Mouse (Mus musculus): ENCODE results near the gene Bcl2. TPM values are rescaled to one million over a fixed set of nuclear protein-coding genes. Genes with fewer than 3 reads are reported as not detected.
A peak's percentile ranks its signal among the peaks of the same experiment; 100 is the strongest.

Bcl2 gene
- total and polyA plus RNA-seq, 3 experiments: 4.5 to 13.6 (median 8.7) TPM

DNA sequence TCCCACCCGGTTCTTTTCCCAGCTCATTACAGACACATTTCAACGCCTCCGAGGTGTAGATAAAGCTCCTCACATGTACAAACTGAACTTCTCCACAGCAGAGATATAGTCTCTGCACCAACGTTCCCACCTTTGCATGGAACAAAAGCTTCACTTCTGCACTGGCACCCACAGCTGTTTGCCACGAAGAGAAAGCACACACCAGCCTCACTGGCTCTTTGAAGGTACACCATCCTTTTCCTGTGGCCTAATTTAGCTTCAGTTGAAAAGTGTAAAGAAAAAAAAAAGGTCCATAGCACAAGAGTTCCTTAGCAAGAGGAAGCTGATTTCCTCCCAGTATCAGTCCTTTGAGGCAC lies 25.9 kb downstream of the Bcl2 start:
- Histone ChIP-seq H3K4me3 (replicated peaks in 1 of 3; ENCODE audit: low read depth in 2 of 3, low read length in 2 of 3, poor library complexity in 1 of 3) (no peak overlapping the region), H3K27ac (ENCODE audit: insufficient read depth, low read depth) (no peak overlapping the region), H3K9ac (ENCODE audit: insufficient read depth, low read depth) (no peak overlapping the region), H3K4me2 (ENCODE audit: insufficient read depth, low read depth, poor library complexity, severe bottlenecking) (no peak overlapping the region; the same call in 1 of the 2 replicates), H3K27me3 (replicated peaks) (no peaks in the 10 kb centered on the region), H3K4me1 (ENCODE audit: control insufficient read depth in 1 of 2, insufficient read depth in 2 of 2) (peaks cover 21 to 48% of the 10 kb centered on the region in 2 experiments), H3K9me3 (replicated peaks; ENCODE audit: low read length) (peaks cover 5% of the 10 kb centered on the region), H3K36me3 (replicated peaks in 1 of 2; ENCODE audit: control insufficient read depth in 1 of 2, insufficient read depth in 1 of 2, low read length in 1 of 2) (peaks cover 0 to 8% of the 10 kb centered on the region in 2 experiments), H3K79me2 (replicated peaks; ENCODE audit: control insufficient read depth, extremely low read depth, insufficient read depth, poor library complexity, severe bottlenecking) (peaks cover 2% of the 10 kb centered on the region; the same call in 1 of the 2 replicates)
- in situ Hi-C loops (cut with MboI; ENCODE audit: low pct_ligation_motif_present, low pct_unique_long_range_greater_than_20kb, low sequenced_read_pairs): no loop called here
- no peak for TF ChIP-seq JUN (IDR thresholded peaks at IDR 0.05; ENCODE audit: insufficient read depth, low read depth, low read length)
- TF ChIP-seq EP300 (IDR thresholded peaks at IDR 0.05; ENCODE audit: low read length): no peak
- TF ChIP-seq USF1 (IDR thresholded peaks at IDR 0.05; ENCODE audit: low read depth, low read length): no peak
- no peak for TF ChIP-seq TCF12 (IDR thresholded peaks at IDR 0.05; ENCODE audit: low read depth, low read length)
- TF ChIP-seq CTCF (conservative IDR thresholded peaks at IDR 0.05 in 1 of 2, IDR thresholded peaks at IDR 0.05 in 1 of 2; ENCODE audit: low read depth in 2 of 2, low read length in 2 of 2): no peak
- dilution Hi-C loops (cut with MboI; ENCODE audit: extremely low pct_ligation_motif_present, extremely low pct_unique_long_range_greater_than_20kb, low sequenced_read_pairs): no loop called here
- no peak for DNase-seq (ENCODE audit: extremely low read depth)

DNA sequence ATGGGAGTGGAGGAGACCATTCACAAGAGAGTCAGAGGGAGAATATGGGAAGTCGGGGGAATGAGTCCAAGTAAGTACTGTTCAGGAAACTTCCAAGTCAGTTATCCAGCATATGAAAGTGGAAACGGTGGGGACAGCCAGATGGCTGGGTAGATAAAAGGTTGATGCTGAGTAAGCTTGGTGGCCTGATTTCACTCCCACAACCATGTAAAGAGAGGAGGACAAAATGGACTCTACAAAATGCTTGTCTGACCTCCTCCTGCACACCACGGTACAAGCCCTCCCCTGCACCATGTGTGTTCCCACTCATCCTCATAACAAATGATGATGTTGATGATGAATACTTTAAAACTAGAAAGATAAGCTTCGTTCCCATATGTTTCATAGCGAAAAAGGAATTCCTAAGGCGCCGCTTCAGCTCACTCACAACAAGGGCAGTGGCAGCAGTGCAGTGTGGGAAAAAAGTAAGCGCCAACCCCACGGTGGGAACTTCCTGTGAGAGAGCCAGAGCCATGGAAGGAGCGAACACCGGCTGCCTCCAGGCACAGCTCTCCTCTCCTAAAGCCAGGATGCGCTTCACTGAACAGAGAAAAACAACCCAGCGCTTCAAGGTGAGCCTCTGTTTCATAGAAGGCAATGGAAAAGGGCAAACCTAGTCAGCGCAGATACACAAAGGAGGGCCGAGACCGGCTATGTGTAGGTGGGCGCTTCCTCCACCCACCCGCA lies 26.5 kb downstream of the Bcl2 start:
- Histone ChIP-seq H3K9me3 (replicated peaks; ENCODE audit: low read length) (peaks cover 5% of the 10 kb centered on the region), H3K36me3 (replicated peaks in 1 of 2; ENCODE audit: control insufficient read depth in 1 of 2, insufficient read depth in 1 of 2, low read length in 1 of 2) (peaks cover 0 to 8% of the 10 kb centered on the region in 2 experiments), H3K9ac (ENCODE audit: insufficient read depth, low read depth) (no peak overlapping the region), H3K79me2 (replicated peaks; ENCODE audit: control insufficient read depth, extremely low read depth, insufficient read depth, poor library complexity, severe bottlenecking) (peaks cover 2% of the 10 kb centered on the region; the same call in 1 of the 2 replicates), H3K4me3 (replicated peaks in 1 of 3; ENCODE audit: low read depth in 2 of 3, low read length in 2 of 3, poor library complexity in 1 of 3) (no peak overlapping the region), H3K27me3 (replicated peaks) (no peaks in the 10 kb centered on the region), H3K27ac (ENCODE audit: insufficient read depth, low read depth) (no peak overlapping the region), H3K4me1 (ENCODE audit: control insufficient read depth in 1 of 2, insufficient read depth in 2 of 2) (peaks cover 25 to 52% of the 10 kb centered on the region in 2 experiments), H3K4me2 (ENCODE audit: insufficient read depth, low read depth, poor library complexity, severe bottlenecking) (no peak overlapping the region; the same call in 1 of the 2 replicates)
- dilution Hi-C loops (cut with MboI; ENCODE audit: extremely low pct_ligation_motif_present, extremely low pct_unique_long_range_greater_than_20kb, low sequenced_read_pairs): no loop called here
- TF ChIP-seq SMC3 (IDR thresholded peaks at IDR 0.05; ENCODE audit: low read depth, low read length) (no peak), CTCF (conservative IDR thresholded peaks at IDR 0.05 in 1 of 2, IDR thresholded peaks at IDR 0.05 in 1 of 2; ENCODE audit: low read depth in 2 of 2, low read length in 2 of 2) (no peak), E2F4 (IDR thresholded peaks at IDR 0.05; ENCODE audit: insufficient replicate concordance, low read depth, low read length) (no peak), MAX (IDR thresholded peaks at IDR 0.05; ENCODE audit: low read length) (no peak), USF2 (conservative IDR thresholded peaks at IDR 0.05; ENCODE audit: low read depth, low read length) (no peak), GABPA (IDR thresholded peaks at IDR 0.05; ENCODE audit: insufficient replicate concordance, low read depth, low read length) (no peak), ZNF384 (IDR thresholded peaks at IDR 0.05; ENCODE audit: low read depth, low read length) (no peak), USF1 (IDR thresholded peaks at IDR 0.05; ENCODE audit: low read depth, low read length) (no peak), ELF1 (IDR thresholded peaks at IDR 0.05; ENCODE audit: low read depth, low read length) (no peak)
- in situ Hi-C loops (cut with MboI; ENCODE audit: low pct_ligation_motif_present, low pct_unique_long_range_greater_than_20kb, low sequenced_read_pairs): no loop called here
- DNase-seq (ENCODE audit: extremely low read depth): no peak

DNA sequence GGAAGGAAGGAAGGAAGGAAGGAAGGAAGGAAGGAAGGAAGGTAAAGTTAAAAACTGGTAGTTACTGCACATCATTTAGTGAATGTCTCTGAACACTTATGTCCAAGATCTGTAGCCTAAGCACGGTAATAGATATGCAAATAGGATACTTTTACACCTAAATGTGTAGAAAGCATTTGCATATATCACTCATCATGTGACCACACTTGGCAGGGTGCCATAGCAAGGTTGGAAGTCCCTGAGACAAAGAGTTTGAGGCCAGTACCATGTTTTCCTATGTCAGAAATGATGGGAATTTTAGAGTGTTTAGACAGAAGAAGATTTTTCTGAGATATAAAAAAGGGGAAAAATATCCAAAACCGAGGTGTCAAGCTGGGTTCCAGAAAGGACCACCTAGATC lies 28.4 kb downstream of the Bcl2 start:
- peak; percentile 44 for TF ChIP-seq USF1 (IDR thresholded peaks at IDR 0.05; ENCODE audit: low read depth, low read length)
- TF ChIP-seq SMC3 (IDR thresholded peaks at IDR 0.05; ENCODE audit: low read depth, low read length): no peak
- no peak for TF ChIP-seq ZC3H11A (IDR thresholded peaks at IDR 0.05; ENCODE audit: low read depth, low read length)
- TF ChIP-seq BHLHE40 (IDR thresholded peaks at IDR 0.05; ENCODE audit: low read depth, low read length): 0 out of 2 replicates have a peak, but pooled peaks have one; percentile 42
- TF ChIP-seq CHD1 (IDR thresholded peaks at IDR 0.05; ENCODE audit: low read depth, low read length): no peak
- peak; percentile 35; the same call in 1 of the 2 replicates for TF ChIP-seq USF2 (conservative IDR thresholded peaks at IDR 0.05; ENCODE audit: low read depth, low read length)
- TF ChIP-seq E2F4 (IDR thresholded peaks at IDR 0.05; ENCODE audit: insufficient replicate concordance, low read depth, low read length): no peak
- peaks cover 2% of the 10 kb centered on the region; the same call in 1 of the 2 replicates for H3K79me2 ChIP-seq (replicated peaks; ENCODE audit: control insufficient read depth, extremely low read depth, insufficient read depth, poor library complexity, severe bottlenecking)
- DNase-seq (ENCODE audit: extremely low read depth): no peak
- H3K27me3 ChIP-seq (replicated peaks): no peaks in the 10 kb centered on the region
- H3K9me3 ChIP-seq (replicated peaks; ENCODE audit: low read length): peaks cover 5% of the 10 kb centered on the region
- H3K36me3 ChIP-seq (replicated peaks in 1 of 2; ENCODE audit: control insufficient read depth in 1 of 2, insufficient read depth in 1 of 2, low read length in 1 of 2): peaks cover 0 to 8% of the 10 kb centered on the region in 2 experiments
- in situ Hi-C loops (cut with MboI; ENCODE audit: low pct_ligation_motif_present, low pct_unique_long_range_greater_than_20kb, low sequenced_read_pairs): no loop called here
- H3K9ac ChIP-seq (ENCODE audit: insufficient read depth, low read depth): no peak overlapping the region
- H3K4me2 ChIP-seq (ENCODE audit: insufficient read depth, low read depth, poor library complexity, severe bottlenecking): no peak overlapping the region
- H3K4me3 ChIP-seq (replicated peaks in 1 of 3; ENCODE audit: low read depth in 2 of 3, low read length in 2 of 3, poor library complexity in 1 of 3): no peak overlapping the region
- dilution Hi-C loops (cut with MboI; ENCODE audit: extremely low pct_ligation_motif_present, extremely low pct_unique_long_range_greater_than_20kb, low sequenced_read_pairs): no loop called here
- no peak overlapping the region for H3K27ac ChIP-seq (ENCODE audit: insufficient read depth, low read depth)
- H3K4me1 ChIP-seq (ENCODE audit: control insufficient read depth in 1 of 2, insufficient read depth in 2 of 2): peaks cover 36 to 70% of the 10 kb centered on the region in 2 experiments
